Mouse (Mus musculus): ENCODE data around the gene Cog5. TPM values are rescaled to one million over a fixed set of nuclear protein-coding genes. Genes with fewer than 3 reads are reported as not detected.

The Cog5 gene
- polyA plus RNA-seq, 1 experiment from 2014 or later: 30.8 TPM

DNA sequence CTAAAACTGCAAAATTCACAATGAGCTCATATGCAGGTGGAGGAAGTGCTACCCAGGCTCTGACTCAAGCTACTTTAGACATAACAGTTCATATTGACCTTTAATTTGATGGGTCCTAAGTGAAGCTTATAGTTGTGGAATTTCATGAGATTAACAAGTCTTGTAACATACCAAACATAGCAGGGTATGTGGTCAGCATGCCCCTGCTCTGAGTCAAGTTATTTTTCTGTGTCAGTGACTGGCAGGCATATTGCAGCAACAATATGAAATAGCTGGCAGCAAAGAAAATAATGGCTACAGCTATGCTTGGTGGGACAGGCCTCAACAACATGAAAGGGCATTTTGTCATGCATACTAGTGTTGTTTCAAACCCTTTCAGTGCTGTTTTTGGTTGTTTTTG, 183.9 kb downstream of the Cog5 start:
- Histone ChIP-seq H3K36me3 (replicated peaks) (no peaks in the 10 kb centered on the region), H3K9me3 (no peaks in the 10 kb centered on the region), H3K9ac (no peak overlapping the region), H3K27me3 (no peaks in the 10 kb centered on the region), H3K4me2 (no peak overlapping the region), H3K27ac (no peak overlapping the region), H3K4me3 (replicated peaks) (no peak overlapping the region), H3K4me1 (peaks cover 14% of the 10 kb centered on the region)
- no peak for ATAC-seq (ENCODE audit: low FRiP score)

DNA sequence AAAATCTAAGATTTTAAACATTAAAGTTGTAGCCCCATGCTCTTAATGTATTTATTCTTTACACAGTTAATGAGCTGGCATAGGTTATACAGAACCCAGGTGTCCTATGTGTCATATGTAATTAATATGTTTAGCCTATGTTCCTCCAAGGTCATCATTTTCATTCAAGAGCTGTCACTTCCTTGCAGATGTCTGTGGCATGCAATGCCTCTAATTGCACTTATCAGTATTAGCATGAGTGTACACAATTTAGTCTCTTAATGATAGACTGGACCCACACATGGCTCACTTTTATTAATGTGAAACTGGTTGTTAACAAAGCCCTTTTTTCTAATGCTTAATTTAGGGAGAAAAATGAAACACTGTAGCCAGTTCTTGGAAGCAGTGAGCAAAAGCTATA, 184.6 kb downstream of the Cog5 start:
- Histone ChIP-seq H3K27me3 (no peaks in the 10 kb centered on the region), H3K27ac (no peak overlapping the region), H3K4me2 (no peak overlapping the region), H3K36me3 (replicated peaks) (no peaks in the 10 kb centered on the region), H3K4me1 (peaks cover 14% of the 10 kb centered on the region), H3K4me3 (replicated peaks) (no peak overlapping the region), H3K9ac (no peak overlapping the region), H3K9me3 (no peaks in the 10 kb centered on the region)
- peak; percentile 63; the same call in 1 of the 2 replicates for ATAC-seq (ENCODE audit: low FRiP score)

DNA sequence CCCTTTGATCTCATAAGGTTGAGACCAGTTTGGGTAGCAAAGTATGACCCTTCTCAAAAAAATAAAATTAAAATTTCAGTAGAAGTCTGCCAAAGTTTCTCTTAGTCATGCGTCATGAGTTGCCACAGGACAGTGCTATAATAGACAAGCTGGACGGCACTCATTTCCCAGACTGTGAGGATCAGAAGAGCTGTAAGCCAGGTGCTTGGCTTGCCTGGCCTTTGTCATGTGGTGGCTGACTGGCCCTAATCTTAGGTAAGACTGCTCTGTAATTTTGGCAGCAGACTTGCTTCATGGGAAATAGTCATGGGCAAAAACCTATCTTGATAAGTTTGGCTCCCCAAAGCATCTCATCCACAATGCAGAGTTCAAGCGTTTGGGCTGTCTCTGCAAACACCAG, 191.4 kb downstream of the Cog5 start:
- ATAC-seq (ENCODE audit: low FRiP score): no peak
- Histone ChIP-seq H3K9me3 (no peaks in the 10 kb centered on the region), H3K27ac (no peak overlapping the region), H3K9ac (no peak overlapping the region), H3K4me2 (no peak overlapping the region), H3K4me3 (replicated peaks) (no peak overlapping the region), H3K36me3 (replicated peaks) (no peaks in the 10 kb centered on the region), H3K27me3 (no peaks in the 10 kb centered on the region), H3K4me1 (no peaks in the 10 kb centered on the region)
- WGBS: 95% methylated on average over 3 of the region's 3 CpGs

DNA sequence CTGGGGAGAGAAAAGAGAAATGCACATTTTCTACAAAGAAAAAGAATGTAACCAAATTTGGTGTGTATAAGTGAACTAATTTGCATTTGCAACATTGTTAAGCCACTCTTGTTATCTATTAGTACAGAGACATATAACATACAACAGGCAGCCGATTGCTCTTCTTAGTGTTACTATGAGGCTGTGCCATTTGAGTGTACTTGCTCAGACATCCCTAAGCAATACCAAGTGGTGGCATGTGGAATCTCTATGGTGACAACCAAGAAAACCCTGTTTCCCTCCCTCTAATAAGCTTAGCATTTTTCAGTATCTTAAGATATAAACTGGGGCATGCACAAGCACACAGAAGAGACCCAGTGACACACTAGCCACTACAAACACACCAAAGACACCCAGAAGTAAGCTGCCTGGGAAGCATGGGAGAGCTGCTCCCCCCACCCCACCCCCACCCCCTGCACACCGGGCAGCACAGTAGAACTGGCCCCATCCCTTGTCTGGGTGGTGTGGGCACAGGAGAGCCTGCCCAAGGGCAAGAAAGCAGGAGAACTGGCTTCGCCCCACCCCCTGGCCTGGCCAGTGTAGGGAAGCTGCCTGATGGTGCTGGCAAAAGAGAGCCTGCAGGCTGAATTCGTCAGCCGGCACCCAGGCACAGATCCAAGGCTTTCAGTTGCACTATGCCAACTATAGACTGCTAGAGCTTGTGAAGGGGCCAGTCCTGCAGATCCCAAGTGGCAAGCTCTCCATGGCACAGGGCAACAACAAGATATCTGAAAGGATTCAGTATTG, 194.2 kb downstream of the Cog5 start:
- Histone ChIP-seq H3K9ac (no peak overlapping the region), H3K4me3 (replicated peaks) (no peak overlapping the region), H3K27me3 (no peaks in the 10 kb centered on the region), H3K4me2 (no peak overlapping the region), H3K27ac (no peak overlapping the region), H3K4me1 (no peaks in the 10 kb centered on the region), H3K9me3 (no peaks in the 10 kb centered on the region), H3K36me3 (replicated peaks) (no peaks in the 10 kb centered on the region)
- no peak for ATAC-seq (ENCODE audit: low FRiP score)
- WGBS: 82% methylated on average over 5 of the region's 5 CpGs

DNA sequence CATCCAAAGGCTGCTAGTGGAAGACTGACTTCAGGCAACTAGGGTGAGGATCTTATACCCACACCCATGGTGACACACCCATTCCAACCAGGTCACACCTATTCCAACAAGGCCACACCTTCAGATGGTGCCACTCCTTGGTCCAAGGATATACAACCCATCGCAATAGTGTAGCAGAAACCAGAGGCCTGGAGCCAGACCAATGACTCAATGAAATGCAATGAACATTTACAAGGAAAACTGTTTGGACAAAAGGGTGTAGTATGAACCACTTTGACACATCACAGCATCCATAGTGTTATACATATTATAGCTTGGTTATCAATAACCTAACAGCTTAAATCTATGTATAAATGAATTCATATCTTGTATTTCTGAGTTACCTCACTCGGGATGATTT, 194.9 kb downstream of the Cog5 start:
- H3K9me3 ChIP-seq: no peaks in the 10 kb centered on the region
- H3K4me1 ChIP-seq: no peaks in the 10 kb centered on the region
- ATAC-seq (ENCODE audit: low FRiP score): no peak
- no peak overlapping the region for H3K9ac ChIP-seq
- no peaks in the 10 kb centered on the region for H3K27me3 ChIP-seq
- no peak overlapping the region for H3K4me3 ChIP-seq (replicated peaks)
- no peaks in the 10 kb centered on the region for H3K36me3 ChIP-seq (replicated peaks)
- no peak overlapping the region for H3K27ac ChIP-seq
- WGBS: 94% methylated on average over 2 of the region's 2 CpGs
- no peak overlapping the region for H3K4me2 ChIP-seq

DNA sequence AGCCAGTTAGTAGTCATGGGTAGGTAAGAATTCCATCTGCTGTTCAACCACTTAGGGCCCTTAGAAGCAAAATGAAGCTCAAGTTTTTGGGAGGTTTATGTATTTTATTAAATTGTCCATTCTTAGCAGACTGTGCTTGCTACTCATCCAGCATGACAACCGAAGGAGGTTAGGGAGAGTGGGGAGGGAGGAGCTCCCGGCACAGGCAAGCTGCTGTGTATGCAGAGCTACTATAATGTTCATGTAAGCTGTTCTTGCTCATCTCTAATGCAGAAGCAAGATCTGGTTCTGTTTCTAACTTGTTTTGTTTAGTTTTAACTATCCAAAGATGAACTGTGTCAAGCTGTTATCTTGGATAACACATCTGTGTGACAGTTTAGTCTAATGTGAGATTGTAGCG, 199.4 kb downstream of the Cog5 start:
- Histone ChIP-seq H3K9me3 (no peaks in the 10 kb centered on the region), H3K27ac (no peak overlapping the region), H3K4me3 (replicated peaks) (no peak overlapping the region), H3K27me3 (no peaks in the 10 kb centered on the region), H3K4me2 (no peak overlapping the region), H3K4me1 (no peaks in the 10 kb centered on the region), H3K36me3 (replicated peaks) (no peaks in the 10 kb centered on the region), H3K9ac (no peak overlapping the region)
- 92% methylated on average over 3 of the region's 3 CpGs for WGBS
- ATAC-seq (ENCODE audit: low FRiP score): no peak

DNA sequence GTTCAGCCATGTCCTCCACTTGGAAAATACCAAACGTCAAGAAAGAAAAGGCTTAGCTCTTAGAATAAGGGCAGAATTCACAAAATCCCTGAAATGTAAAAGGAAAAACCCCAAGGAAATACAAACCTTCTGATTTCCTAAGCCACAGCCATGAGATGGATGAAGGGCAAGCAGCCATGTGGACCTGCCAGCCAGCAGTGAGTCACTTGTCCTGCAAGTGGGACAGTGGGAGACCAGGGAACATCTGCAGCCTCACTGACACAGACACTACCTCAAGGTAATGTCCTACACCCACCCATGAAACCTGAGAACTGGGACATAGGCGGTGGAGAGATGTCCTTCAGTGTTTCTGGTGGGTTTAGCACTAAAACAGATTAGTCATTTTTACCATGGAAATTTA, 200.1 kb downstream of the Cog5 start:
- H3K4me3 ChIP-seq (replicated peaks): no peak overlapping the region
- no peak for ATAC-seq (ENCODE audit: low FRiP score)
- WGBS: 81% methylated on average over 2 of the region's 2 CpGs
- H3K4me1 ChIP-seq: no peaks in the 10 kb centered on the region
- H3K27me3 ChIP-seq: no peaks in the 10 kb centered on the region
- H3K9me3 ChIP-seq: no peaks in the 10 kb centered on the region
- H3K36me3 ChIP-seq (replicated peaks): no peaks in the 10 kb centered on the region
- H3K27ac ChIP-seq: no peak overlapping the region
- no peak overlapping the region for H3K9ac ChIP-seq
- H3K4me2 ChIP-seq: no peak overlapping the region

DNA sequence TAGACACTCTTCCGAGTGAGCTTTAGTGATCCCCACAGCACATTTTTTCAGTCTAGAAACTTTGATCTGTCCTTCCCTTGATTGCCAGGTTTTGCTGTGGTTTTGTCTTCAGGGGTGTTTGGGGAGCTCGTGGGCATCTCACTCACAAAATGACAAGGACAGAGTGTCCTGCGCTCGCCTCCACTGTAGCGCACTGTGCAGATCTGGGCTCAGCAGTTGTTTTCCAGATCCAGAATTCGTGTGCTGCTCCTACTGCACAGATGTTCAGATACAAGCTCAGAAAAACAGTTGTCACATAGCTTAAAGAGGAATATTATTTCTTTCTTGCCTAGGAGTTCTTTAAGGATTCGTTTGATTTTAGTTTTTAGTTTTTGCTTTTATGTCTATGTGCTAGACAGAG, 203.1 kb downstream of the Cog5 start:
- Histone ChIP-seq H3K27ac (no peak overlapping the region), H3K36me3 (replicated peaks) (no peaks in the 10 kb centered on the region), H3K4me3 (replicated peaks) (no peak overlapping the region), H3K4me1 (no peaks in the 10 kb centered on the region), H3K27me3 (no peaks in the 10 kb centered on the region), H3K9me3 (no peaks in the 10 kb centered on the region), H3K9ac (no peak overlapping the region), H3K4me2 (no peak overlapping the region)
- no peak for ATAC-seq (ENCODE audit: low FRiP score)
- 88% methylated on average over 7 of the region's 7 CpGs for WGBS

DNA sequence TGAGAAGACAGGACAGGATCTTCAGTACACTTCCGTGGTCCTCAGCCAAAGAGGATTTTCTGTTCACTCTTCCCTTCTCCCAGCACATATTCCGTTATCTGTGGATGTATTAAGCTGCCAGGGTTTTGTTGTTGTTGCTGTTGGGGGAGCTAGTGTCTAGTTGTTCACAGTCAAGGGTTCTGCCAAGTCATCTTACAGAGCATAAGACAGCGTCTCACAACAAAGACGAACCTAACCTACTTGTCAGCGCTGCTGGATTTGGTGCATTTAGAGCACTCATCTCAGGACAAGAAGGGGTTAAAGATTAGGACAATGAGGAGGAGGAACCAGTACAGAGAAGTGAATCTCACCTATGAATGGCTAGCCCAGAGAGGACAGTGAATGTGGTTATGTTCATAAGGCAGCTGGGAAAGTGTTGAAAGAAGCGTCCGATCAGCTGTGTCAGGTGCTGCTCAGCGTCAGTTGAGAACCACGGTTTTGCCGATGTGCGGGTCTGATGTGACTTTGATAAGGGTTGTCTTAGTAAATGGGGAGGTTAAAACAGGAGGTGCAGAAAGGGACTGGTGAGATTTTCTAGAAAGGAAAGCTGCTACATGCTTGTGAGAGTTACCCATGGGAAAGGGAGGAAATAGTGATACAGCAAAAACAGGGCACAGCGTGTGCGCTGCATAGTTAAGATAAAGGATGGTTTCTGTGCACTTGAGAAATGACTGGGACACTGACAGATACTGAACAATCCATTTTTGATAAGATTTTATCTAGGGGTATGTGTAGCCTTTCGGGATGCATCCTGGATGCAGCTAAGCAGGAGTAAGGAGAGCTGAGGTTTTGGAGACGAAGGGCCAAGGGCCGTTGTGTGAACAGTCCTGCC, 208.2 kb downstream of the Cog5 start:
- Histone ChIP-seq H3K4me3 (replicated peaks) (no peak overlapping the region), H3K4me1 (no peaks in the 10 kb centered on the region), H3K27ac (no peak overlapping the region), H3K4me2 (no peak overlapping the region), H3K9ac (no peak overlapping the region), H3K9me3 (no peaks in the 10 kb centered on the region), H3K36me3 (replicated peaks) (no peaks in the 10 kb centered on the region), H3K27me3 (no peaks in the 10 kb centered on the region)
- no peak for ATAC-seq (ENCODE audit: low FRiP score)
- WGBS: 89% methylated on average over 16 of the region's 16 CpGs

DNA sequence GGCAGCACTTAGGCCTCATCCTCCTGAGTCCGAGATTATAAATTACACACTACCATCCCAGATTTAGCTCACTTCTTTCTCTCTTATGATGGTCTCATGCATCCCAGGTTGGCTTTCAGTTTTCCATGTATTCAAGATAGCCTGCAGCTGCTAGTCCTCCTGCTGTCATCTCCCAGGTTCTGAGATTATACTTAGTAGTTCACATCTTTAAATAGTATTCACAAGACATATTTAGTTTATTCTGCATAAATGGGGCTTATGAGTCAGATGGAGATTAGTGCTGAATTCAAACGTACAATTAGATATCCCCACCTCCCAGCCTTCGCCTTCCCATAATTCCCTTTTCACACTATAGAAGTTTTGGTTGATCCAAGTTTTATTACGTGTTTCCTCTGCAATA, 222.1 kb downstream of the Cog5 start:
- no peak overlapping the region for H3K4me2 ChIP-seq
- no peak overlapping the region for H3K9ac ChIP-seq
- H3K36me3 ChIP-seq (replicated peaks): no peaks in the 10 kb centered on the region
- no peak overlapping the region for H3K27ac ChIP-seq
- H3K27me3 ChIP-seq: no peaks in the 10 kb centered on the region
- H3K9me3 ChIP-seq: no peaks in the 10 kb centered on the region
- no peaks in the 10 kb centered on the region for H3K4me1 ChIP-seq
- no peak overlapping the region for H3K4me3 ChIP-seq (replicated peaks)
- ATAC-seq (ENCODE audit: low FRiP score): no peak
- WGBS: 92% methylated on average over 4 of the region's 4 CpGs

DNA sequence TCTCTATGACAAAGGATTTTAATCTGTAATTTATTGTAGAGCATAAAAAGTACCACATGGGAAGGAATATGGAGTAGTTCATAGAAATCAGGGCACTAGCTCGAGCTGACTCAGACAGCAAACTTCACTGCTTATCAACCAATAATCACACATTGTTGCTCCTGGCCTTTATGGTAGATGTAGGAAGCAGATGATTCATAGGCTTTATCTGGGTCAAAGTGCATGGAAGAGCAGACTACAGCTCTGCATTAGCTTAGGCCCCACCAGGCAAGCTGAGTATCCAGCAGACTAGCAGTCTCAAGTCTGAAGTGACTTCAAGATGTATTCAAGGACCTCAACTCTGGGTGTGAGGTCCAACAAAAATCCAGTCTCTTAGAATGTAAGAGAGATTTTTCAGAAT, 228.1 kb downstream of the Cog5 start:
- Histone ChIP-seq H3K4me2 (no peak overlapping the region), H3K9me3 (no peaks in the 10 kb centered on the region), H3K27ac (no peak overlapping the region), H3K36me3 (replicated peaks) (peaks cover 9% of the 10 kb centered on the region), H3K27me3 (no peaks in the 10 kb centered on the region), H3K9ac (no peak overlapping the region), H3K4me3 (replicated peaks) (no peak overlapping the region), H3K4me1 (no peaks in the 10 kb centered on the region)
- no peak for ATAC-seq (ENCODE audit: low FRiP score)
- 91% methylated on average over 1 of the region's 1 CpGs for WGBS

DNA sequence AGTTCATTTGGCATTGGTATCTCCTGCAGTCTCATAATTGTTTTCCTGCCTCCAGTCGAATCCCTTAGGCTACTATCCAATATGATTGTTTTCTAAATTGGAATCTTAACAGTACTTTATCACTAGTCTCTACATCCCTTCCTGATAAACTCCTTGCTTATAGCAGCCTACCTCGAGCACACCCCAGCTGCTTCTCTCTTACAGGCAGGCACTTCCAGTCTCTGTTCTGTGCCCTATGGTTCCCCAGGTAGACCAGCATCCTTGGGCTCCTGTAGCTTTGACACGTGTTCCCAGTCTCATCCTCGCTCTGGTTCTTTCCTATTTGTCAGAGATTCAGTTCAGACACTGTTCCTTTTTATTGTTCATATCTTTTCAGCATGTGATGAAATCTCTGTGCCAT, 229.7 kb downstream of the Cog5 start:
- peaks cover 9% of the 10 kb centered on the region for H3K36me3 ChIP-seq (replicated peaks)
- H3K9ac ChIP-seq: no peak overlapping the region
- no peak overlapping the region for H3K4me2 ChIP-seq
- ATAC-seq (ENCODE audit: low FRiP score): no peak
- no peak overlapping the region for H3K27ac ChIP-seq
- WGBS: 82% methylated on average over 4 of the region's 4 CpGs
- no peaks in the 10 kb centered on the region for H3K4me1 ChIP-seq
- H3K27me3 ChIP-seq: no peaks in the 10 kb centered on the region
- H3K4me3 ChIP-seq (replicated peaks): no peak overlapping the region
- no peaks in the 10 kb centered on the region for H3K9me3 ChIP-seq

DNA sequence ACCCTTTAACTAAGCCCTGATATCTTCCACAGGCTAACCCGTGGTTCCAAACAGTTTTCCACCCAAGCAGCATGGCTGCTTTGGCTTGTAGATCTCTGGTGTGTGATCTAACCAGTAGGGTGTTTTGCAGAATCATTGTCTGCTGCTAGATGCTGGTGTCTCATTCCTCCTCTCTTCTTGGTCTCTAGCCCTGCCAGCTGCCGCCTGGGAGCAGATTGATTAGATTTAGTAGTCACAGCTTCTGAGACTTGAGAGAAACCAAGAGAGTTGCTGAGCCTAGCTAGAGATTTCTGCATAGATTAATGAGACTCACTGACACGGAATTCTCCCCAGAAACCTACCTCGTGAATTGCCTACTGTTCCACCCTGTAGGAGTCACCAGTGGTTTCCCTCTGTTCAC, 230.4 kb downstream of the Cog5 start:
- Histone ChIP-seq H3K4me2 (no peak overlapping the region), H3K9me3 (no peaks in the 10 kb centered on the region), H3K27ac (no peak overlapping the region), H3K9ac (no peak overlapping the region), H3K4me1 (no peaks in the 10 kb centered on the region), H3K36me3 (replicated peaks) (peaks cover 9% of the 10 kb centered on the region), H3K27me3 (no peaks in the 10 kb centered on the region), H3K4me3 (replicated peaks) (no peak overlapping the region)
- 88% methylated on average over 4 of the region's 4 CpGs for WGBS
- ATAC-seq (ENCODE audit: low FRiP score): no peak
